ENCODE assay signal across 15 mouse cellular contexts in genomic region chr19:32653630-32654362, GRCm38 (mm10). TPM values are rescaled to one million over a fixed set of nuclear protein-coding genes. Genes with fewer than 3 reads are reported as not detected.
A peak's percentile ranks its signal among the peaks of the same experiment; 100 is the strongest.
DNase-seq lines count a peak whose midpoint lies in the region.
"Had no signal": no experiment of that assay in that cellular context is flagged by ENCODE, and none has a peak within 500 bp of the region (broad histone marks: within the 10 kb centered on the region; RNA-seq: fewer than 3 reads in every experiment).

No protein-coding gene starts in this region.

- DNase-seq in adrenal gland, adult 2 months = peak; percentile 11
- no peak for DNase-seq in adrenal gland, adult 8-10 months
- peak; percentile 45 for DNase-seq in kidney, postnatal 10 days
- no peak for DNase-seq in kidney, adult 9 months
- peak; percentile 44 for DNase-seq in ovary, postnatal 36 days (ENCODE audit: low spot score)
- DNase-seq in ovary, postnatal 10 days (ENCODE audit: low spot score) = no peak
- peak; percentile 48 for DNase-seq in testis, postnatal 14 days (ENCODE audit: low spot score)
- DNase-seq in heart, adult 8-10 months (ENCODE audit: low spot score) = no peak
- DNase-seq: cerebellum, adult 8-10 months; cerebellum, postnatal 36 days; layer of hippocampus, postnatal 36 days; right cerebral cortex, postnatal 25 days; spleen, adult 18-20 months; thymus, adult 18-20 months; thymus, postnatal 36 days had no signal

RNA-seq across cellular contexts. Expression of gene Papss2, which starts 58.2 kb away (rescaled TPM):
- total RNA-seq in adrenal gland, adult 2 months (2021) = 10 to 100 TPM; 11.1 to 20.8 TPM
- 0.91 and 1.1 TPM in 2 replicates for polyA plus RNA-seq in adrenal gland, adult 2 months (2012; rRNA removed)
- total RNA-seq in adrenal gland, adult 8-10 months (2022) = 10 to 100 TPM; 13.5 to 18.9 (median 15.5) TPM
- total RNA-seq in heart, adult 8-10 months (2022) = 10 to 100 TPM; 12.5 to 19.5 (median 15.6) TPM

Comparison
In these comparisons a context has a peak if more than half of its experiments do, and no peak if none do; other contexts are left out.
1. DNase-seq: peak in adrenal gland, adult 2 months (single experiment), kidney, postnatal 10 days (single experiment), ovary, postnatal 36 days (single experiment) and testis, postnatal 14 days (single experiment); none in adrenal gland, adult 8-10 months (single experiment), kidney, adult 9 months (single experiment), ovary, postnatal 10 days (single experiment) and heart, adult 8-10 months (single experiment).